15 mouse cellular contexts compared by ENCODE assay signal in genomic region chr5:15928506-15928905, GRCm38 (mm10).
"Had no signal": no experiment of that assay in that cellular context is flagged by ENCODE, and none has a peak within 500 bp of the region (broad histone marks: within the 10 kb centered on the region; RNA-seq: fewer than 3 reads in every experiment).

No protein-coding gene starts in this region.

- H3K4me3 ChIP-seq: neural tube, embryonic 13.5 days; neural tube, embryonic 15.5 days; stomach, embryonic 15.5 days had no signal

- H3K27ac ChIP-seq: neural tube, embryonic 13.5 days; neural tube, embryonic 15.5 days; stomach, embryonic 15.5 days; stomach, postnatal 0 days had no signal

- DNase-seq: retina, postnatal 1 day; right cerebral cortex, adult 18-20 months; right cerebral cortex, postnatal 14 days; right cerebral cortex, postnatal 25 days; right cerebral cortex, postnatal 4 days; thymus, adult 18-20 months; thymus, adult 2 months; thymus, postnatal 14 days; thymus, postnatal 25 days; thymus, postnatal 36 days; thymus, postnatal 4 days had no signal

- H3K9ac ChIP-seq: neural tube, embryonic 13.5 days; neural tube, embryonic 15.5 days; stomach, embryonic 15.5 days had no signal

- H3K9me3 ChIP-seq: neural tube, embryonic 13.5 days; neural tube, embryonic 15.5 days; stomach, embryonic 15.5 days had no signal

- H3K4me2 ChIP-seq: neural tube, embryonic 13.5 days; neural tube, embryonic 15.5 days; stomach, embryonic 15.5 days had no signal

- H3K36me3 ChIP-seq: neural tube, embryonic 13.5 days; neural tube, embryonic 15.5 days; stomach, embryonic 15.5 days had no signal
